Mouse (Mus musculus): ENCODE data around the gene Hes1. TPM values are rescaled to one million over a fixed set of nuclear protein-coding genes. Genes with fewer than 3 reads are reported as not detected.

Gene Hes1
- polyA plus RNA-seq, 1 experiment from 2014 or later, result 8.4 TPM

DNA sequence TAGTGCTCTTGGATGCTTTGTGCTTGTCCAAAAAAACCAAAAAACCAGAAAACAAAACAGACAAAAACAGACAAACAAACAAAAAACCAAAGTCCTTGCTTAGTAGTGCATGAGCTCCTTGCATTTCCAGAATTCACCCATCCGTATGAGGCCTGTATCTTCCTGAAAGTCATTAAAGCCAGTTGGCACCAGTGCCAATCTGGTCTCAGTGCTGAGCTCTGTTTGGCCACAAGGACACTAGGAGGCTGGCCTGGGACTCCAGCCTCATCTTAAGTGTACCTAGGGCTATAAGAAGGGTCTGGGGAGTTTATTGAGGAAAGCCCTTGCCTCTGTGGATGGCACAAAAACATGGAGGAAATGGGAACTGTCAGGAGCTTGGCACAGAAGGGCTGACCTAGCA, 50.3 kb downstream of the Hes1 start:
- no peak overlapping the region for H3K4me2 ChIP-seq (ENCODE audit: low read length)
- no peak overlapping the region for H3K9ac ChIP-seq (ENCODE audit: low read depth, low read length)
- H3K36me3 ChIP-seq (ENCODE audit: control insufficient read depth, insufficient read depth, low read length), result no peaks in the 10 kb centered on the region
- H3K4me1 ChIP-seq (ENCODE audit: control insufficient read depth, insufficient read depth, low read depth, low read length), result no peaks in the 10 kb centered on the region
- H3K27ac ChIP-seq (ENCODE audit: low read depth, low read length), result no peak overlapping the region
- H3K27me3 ChIP-seq (replicated peaks; ENCODE audit: control insufficient read depth, insufficient read depth, low read length), result peaks cover 3% of the 10 kb centered on the region
- no peaks in the 10 kb centered on the region; the same call in 1 of the 2 replicates for H3K9me3 ChIP-seq (ENCODE audit: control insufficient read depth, low read length)
- H3K4me3 ChIP-seq (ENCODE audit: low read length), result no peak overlapping the region
- no peak for ATAC-seq
- 67% methylated on average over 1 of the region's 1 CpGs for WGBS

Other genes with a start within 250 kb of the Hes1 start
- gene Cpn2, start 203.1 kb downstream of the Hes1 start, polyA plus RNA-seq (2015; fragmentation: Nextera tagmentation; extraction: Ambion mirVana), result not detected in 2 replicates
- gene Lrrc15, start 218.9 kb downstream of the Hes1 start, polyA plus RNA-seq (2015; fragmentation: Nextera tagmentation; extraction: Ambion mirVana), result 0.32 and 0.40 TPM in 2 replicates
- 0.55 and 0.95 TPM in 2 replicates for gene Gp5, start 246.4 kb downstream of the Hes1 start, polyA plus RNA-seq (2015; fragmentation: Nextera tagmentation; extraction: Ambion mirVana)

All from hindbrain, embryonic 16.5 days (tissue).